Mouse (Mus musculus) CH12.LX (cell line): ENCODE measurements around the gene Ugt1a6a. TPM values are rescaled to one million over a fixed set of nuclear protein-coding genes. Genes with fewer than 3 reads are reported as not detected.

Experiments used
- DNase-seq: peaks from one replicate; pipeline ENCODE4 v3.0.0-alpha.2; 2013; ENCODE audit errors: extremely low read depth
- H3K27ac ChIP-seq: 2 replicates; pipeline ENCODE4 v1.5.1; 2012; ENCODE audit warnings: low read depth, mild to moderate bottlenecking, control low read depth, moderate library complexity; ENCODE audit not compliant: insufficient read depth
- H3K27me3 ChIP-seq: replicated peaks from 2 replicates; pipeline ENCODE3; 2012; ENCODE audit warnings: inconsistent platforms
- H3K36me3 ChIP-seq, 2 experiments: replicated peaks in 1 of 2; 2 replicates each; pipeline versions ENCODE3 to v1.6.1; 2012; ENCODE audit warnings: inconsistent platforms in 1 of 2, low read length in 1 of 2, mild to moderate bottlenecking in 1 of 2, mixed read lengths in 1 of 2, moderate library complexity in 1 of 2; ENCODE audit not compliant: control insufficient read depth in 1 of 2, insufficient read depth in 1 of 2
- H3K4me1 ChIP-seq, 2 experiments: 2 replicates each; pipeline ENCODE4 v1.6.1; 2012; ENCODE audit warnings: inconsistent platforms in 1 of 2, moderate library complexity in 1 of 2; ENCODE audit not compliant: insufficient read depth in 2 of 2, control insufficient read depth in 1 of 2
- H3K4me2 ChIP-seq: 2 replicates; pipeline ENCODE4 v1.6.1; 2012; ENCODE audit warnings: low read depth, mild to moderate bottlenecking, control low read depth; ENCODE audit not compliant: poor library complexity, insufficient read depth, severe bottlenecking
- H3K4me3 ChIP-seq, 3 experiments: fragments of 150-350 bp in 1 of 3; sonication (generic) in 1 of 3; replicated peaks in 1 of 3; 2 replicates each; pipeline versions ENCODE3 to v1.5.1; 2011 to 2012; ENCODE audit warnings: low read depth in 2 of 3, low read length in 2 of 3, mild to moderate bottlenecking in 2 of 3, moderate library complexity in 2 of 3, control low read depth in 1 of 3, improper control_type of control experiment in 1 of 3, inconsistent platforms in 1 of 3, mixed read lengths in 1 of 3; ENCODE audit not compliant: poor library complexity in 1 of 3
- H3K79me2 ChIP-seq: replicated peaks from 2 replicates; pipeline ENCODE4 v1.6.1; 2012; ENCODE audit warnings: mild to moderate bottlenecking, moderate library complexity; ENCODE audit not compliant: control insufficient read depth, poor library complexity, insufficient read depth, severe bottlenecking; ENCODE audit errors: extremely low read depth
- H3K9ac ChIP-seq: 2 replicates; pipeline ENCODE4 v1.6.1; 2012; ENCODE audit warnings: low read depth, mild to moderate bottlenecking, control low read depth, moderate library complexity; ENCODE audit not compliant: insufficient read depth
- H3K9me3 ChIP-seq: replicated peaks from 2 replicates; pipeline ENCODE3; 2012; ENCODE audit warnings: low read length, inconsistent platforms, mixed read lengths
- BHLHE40 ChIP-seq: IDR thresholded peaks from 2 replicates; pipeline ENCODE4 v1.6.1; 2011; ENCODE audit warnings: mild to moderate bottlenecking, low read depth, low read length, improper control_type of control experiment
- CHD2 ChIP-seq: IDR thresholded peaks from 2 replicates; pipeline ENCODE4 v1.6.1; 2011; ENCODE audit warnings: low read length, improper control_type of control experiment
- CTCF ChIP-seq, 2 experiments: IDR thresholded peaks in 1 of 2; conservative IDR thresholded peaks in 1 of 2; 2 replicates each; pipeline ENCODE4 v1.5.1; 2011 to 2012; ENCODE audit warnings: low read depth in 2 of 2, low read length in 2 of 2, improper control_type of control experiment in 1 of 2, inconsistent platforms in 1 of 2, mild to moderate bottlenecking in 1 of 2, moderate library complexity in 1 of 2
- E2F4 ChIP-seq: IDR thresholded peaks from 2 replicates; pipeline ENCODE4 v1.6.1; 2011; ENCODE audit warnings: low read depth, low read length, improper control_type of control experiment; ENCODE audit not compliant: insufficient replicate concordance
- ELF1 ChIP-seq: IDR thresholded peaks from 2 replicates; pipeline ENCODE4 v1.6.1; 2014; ENCODE audit warnings: low read depth, mild to moderate bottlenecking, inconsistent platforms, low read length, improper control_type of control experiment
- EP300 ChIP-seq: IDR thresholded peaks from 2 replicates; pipeline ENCODE4 v1.6.1; 2011; ENCODE audit warnings: low read length, improper control_type of control experiment
- ETS1 ChIP-seq: conservative IDR thresholded peaks from 2 replicates; pipeline ENCODE4 v1.6.1; 2012; ENCODE audit warnings: low read depth, mild to moderate bottlenecking, inconsistent platforms, low read length, improper control_type of control experiment, moderate library complexity
- IRF4 ChIP-seq: IDR thresholded peaks from 2 replicates; pipeline ENCODE4 v1.6.1; 2014; ENCODE audit warnings: low read depth, mild to moderate bottlenecking, inconsistent platforms, low read length, improper control_type of control experiment
- JUN ChIP-seq: IDR thresholded peaks from 2 replicates; pipeline ENCODE4 v1.6.1; 2011; ENCODE audit warnings: low read depth, mild to moderate bottlenecking, low read length, improper control_type of control experiment, moderate library complexity; ENCODE audit not compliant: insufficient read depth
- JUND ChIP-seq: conservative IDR thresholded peaks from 2 replicates; pipeline ENCODE4 v1.6.1; 2011; ENCODE audit warnings: low read depth, low read length, improper control_type of control experiment
- MAFK ChIP-seq: IDR thresholded peaks from 2 replicates; pipeline ENCODE4 v1.6.1; 2011; ENCODE audit warnings: low read length, improper control_type of control experiment; ENCODE audit not compliant: insufficient replicate concordance
- MAX ChIP-seq: IDR thresholded peaks from 2 replicates; pipeline ENCODE4 v1.6.1; 2011; ENCODE audit warnings: low read length, improper control_type of control experiment
- MAZ ChIP-seq: IDR thresholded peaks from 2 replicates; pipeline ENCODE4 v1.6.1; 2012; ENCODE audit warnings: low read depth, mild to moderate bottlenecking, inconsistent platforms, low read length, improper control_type of control experiment, moderate library complexity
- MEF2A ChIP-seq: IDR thresholded peaks from 2 replicates; pipeline ENCODE4 v1.6.1; 2014; ENCODE audit warnings: low read depth, mild to moderate bottlenecking, inconsistent platforms, low read length, improper control_type of control experiment, borderline replicate concordance
- MXI1 ChIP-seq: IDR thresholded peaks from 2 replicates; pipeline ENCODE4 v1.6.1; 2011; ENCODE audit warnings: mild to moderate bottlenecking, low read depth, low read length, improper control_type of control experiment
- NELFE ChIP-seq: IDR thresholded peaks from 2 replicates; pipeline ENCODE4 v1.6.1; 2011; ENCODE audit warnings: low read depth, low read length, improper control_type of control experiment
- PAX5 ChIP-seq: IDR thresholded peaks from 2 replicates; pipeline ENCODE4 v1.6.1; 2012; ENCODE audit warnings: low read length, inconsistent platforms, mixed read lengths
- POLR2AphosphoS2 ChIP-seq: IDR thresholded peaks from 2 replicates; pipeline ENCODE4 v1.6.1; 2011; ENCODE audit warnings: low read depth, low read length, improper control_type of control experiment
- RAD21 ChIP-seq: IDR thresholded peaks from 2 replicates; pipeline ENCODE4 v1.6.1; 2011; ENCODE audit warnings: low read depth, mild to moderate bottlenecking, low read length, improper control_type of control experiment, moderate library complexity
- RCOR1 ChIP-seq: conservative IDR thresholded peaks from 2 replicates; pipeline ENCODE4 v1.6.1; 2012; ENCODE audit warnings: low read depth, mild to moderate bottlenecking, inconsistent platforms, low read length, improper control_type of control experiment
- SIN3A ChIP-seq: IDR thresholded peaks from 2 replicates; pipeline ENCODE4 v1.6.1; 2012; ENCODE audit warnings: low read length, improper control_type of control experiment, inconsistent platforms
- TCF12 ChIP-seq: IDR thresholded peaks from 2 replicates; pipeline ENCODE4 v1.6.1; 2014; ENCODE audit warnings: low read depth, mild to moderate bottlenecking, inconsistent platforms, low read length, improper control_type of control experiment
- ZC3H11A ChIP-seq: IDR thresholded peaks from 2 replicates; pipeline ENCODE4 v1.6.1; 2012; ENCODE audit warnings: low read depth, mild to moderate bottlenecking, inconsistent platforms, low read length, improper control_type of control experiment
- ZMIZ1 ChIP-seq: IDR thresholded peaks from 2 replicates; pipeline ENCODE4 v1.6.1; 2012; ENCODE audit warnings: low read depth, mild to moderate bottlenecking, inconsistent platforms, low read length, improper control_type of control experiment
- ZNF384 ChIP-seq: IDR thresholded peaks from 2 replicates; pipeline ENCODE4 v1.6.1; 2012; ENCODE audit warnings: low read depth, low read length, improper control_type of control experiment, inconsistent platforms
- dilution Hi-C: fragments of 300-500 bp; cut with MboI; formaldehyde crosslinking; loops from 2 replicates; pipeline ENCODE4 v1.14.3; 2020; ENCODE audit warnings: low sequenced_read_pairs; ENCODE audit not compliant: extremely low pct_unique_long_range_greater_than_20kb, extremely low pct_ligation_motif_present
- in situ Hi-C: fragments of 300-500 bp; cut with MboI; formaldehyde crosslinking; loops from 3 replicates; pipeline ENCODE4 v1.14.3; 2019; ENCODE audit warnings: low sequenced_read_pairs, low pct_ligation_motif_present, low pct_unique_long_range_greater_than_20kb, mixed read lengths
- polyA plus RNA-seq: library from polyadenylated mRNA; unstranded; fragments of >175 nt; gene quantifications from 2 replicates; pipeline ENCODE4 v1.2.1, GENCODE M21; 2012; ENCODE audit warnings: low read depth; ENCODE audit not compliant: insufficient read length
- total RNA-seq, 2 experiments: library from RNA; depleted of rRNA; stranded (reverse); fragments of 300-350 nt in 1 of 2; fragments of >200 nt in 1 of 2; gene quantifications; 2 replicates each; pipeline ENCODE4 v1.2.3; 2012 to 2014

Gene Ugt1a6a
- total and polyA plus RNA-seq, 3 experiments: 0.19 to 0.43 (median 0.30) TPM

GRCm38 (mm10) chr1:88250023-88250422 is 115.4 kb downstream of the Ugt1a6a start:
- in situ Hi-C loops (no loop called here), dilution Hi-C loops (no loop called here)
- TF ChIP-seq SIN3A (no peak), MEF2A (no peak), NELFE (no peak), MAFK (no peak), MXI1 (no peak), ZMIZ1 (no peak), MAX (no peak), EP300 (no peak), MAZ (no peak), E2F4 (no peak), TCF12 (no peak), JUN (no peak)
- H3K4me1 ChIP-seq: no peaks in the 10 kb centered on the region
- no peak overlapping the region for H3K9ac ChIP-seq
- no peak overlapping the region for H3K4me2 ChIP-seq
- H3K79me2 ChIP-seq: no peaks in the 10 kb centered on the region
- H3K36me3 ChIP-seq: no peaks in the 10 kb centered on the region
- no peak overlapping the region for H3K27ac ChIP-seq
- no peak overlapping the region for H3K4me3 ChIP-seq
- peaks cover 15% of the 10 kb centered on the region for H3K27me3 ChIP-seq
- H3K9me3 ChIP-seq: peaks cover 75% of the 10 kb centered on the region
- no peak for DNase-seq

DNA sequence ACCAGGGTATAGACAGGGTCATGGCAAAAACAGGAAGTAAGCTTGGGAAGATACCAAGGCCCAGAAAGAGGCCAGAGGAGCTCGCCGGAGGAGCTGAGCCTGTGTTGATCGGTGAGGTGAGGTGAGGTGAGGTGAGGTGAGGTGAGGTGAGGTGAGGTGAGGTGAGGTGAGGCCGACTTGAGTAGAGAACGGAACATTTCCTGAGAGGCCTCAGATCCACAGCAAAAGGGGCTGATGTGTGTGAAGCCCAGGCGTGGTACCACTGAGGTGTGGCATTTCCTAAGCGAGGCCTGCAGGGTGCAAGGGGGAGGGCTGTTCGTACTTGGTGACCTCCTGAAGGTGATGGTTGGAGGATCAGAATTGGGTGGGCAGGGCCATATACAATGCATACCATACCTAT is 118.5 kb downstream of the Ugt1a6a start:
- dilution Hi-C loops: no loop called here
- no peak overlapping the region for H3K4me3 ChIP-seq

More for the DNA sequence above, 118.5 kb downstream of the Ugt1a6a start:
- Histone ChIP-seq H3K9ac (no peak overlapping the region), H3K36me3 (no peaks in the 10 kb centered on the region), H3K4me2 (no peak overlapping the region), H3K4me1 (no peaks in the 10 kb centered on the region), H3K27me3 (peaks cover 13% of the 10 kb centered on the region), H3K9me3 (peaks cover 78% of the 10 kb centered on the region), H3K79me2 (no peaks in the 10 kb centered on the region), H3K27ac (no peak overlapping the region)
- no peak for DNase-seq
- TF ChIP-seq IRF4: no peak
- no peak for TF ChIP-seq ETS1
- no peak for TF ChIP-seq MAX
- TF ChIP-seq ZNF384: no peak
- no peak for TF ChIP-seq TCF12
- no peak for TF ChIP-seq ELF1
- no peak for TF ChIP-seq PAX5
- no peak for TF ChIP-seq RCOR1
- no peak for TF ChIP-seq SIN3A
- no peak for TF ChIP-seq POLR2AphosphoS2
- no peak for TF ChIP-seq BHLHE40
- no peak for TF ChIP-seq JUN
- TF ChIP-seq RAD21: no peak
- TF ChIP-seq ZC3H11A: no peak
- TF ChIP-seq MEF2A: no peak
- no peak for TF ChIP-seq MAZ
- no peak for TF ChIP-seq JUND
- TF ChIP-seq CTCF (conservative IDR thresholded peaks at IDR 0.05 in 1 of 2, IDR thresholded peaks at IDR 0.05 in 1 of 2; ENCODE audit: low read depth in 2 of 2, low read length in 2 of 2): no peak
- no peak for TF ChIP-seq MXI1
- TF ChIP-seq CHD2: no peak
- in situ Hi-C loops: no loop called here
